Mouse (Mus musculus) embryo, embryonic 10 days (tissue): ENCODE data around the gene Rab40b.
A peak's percentile ranks its signal among the peaks of the same experiment; 100 is the strongest.
"Not testable (repeated sequence)": the region's sequence is repeated elsewhere in the genome, so short reads cannot be mapped to it uniquely, and the experiment has no call there.

Experiments used
- DNase-seq: peaks from one replicate; pipeline ENCODE4 v3.0.0-alpha.2; 2015; ENCODE audit warnings: low spot score

The Rab40b gene

DNA sequence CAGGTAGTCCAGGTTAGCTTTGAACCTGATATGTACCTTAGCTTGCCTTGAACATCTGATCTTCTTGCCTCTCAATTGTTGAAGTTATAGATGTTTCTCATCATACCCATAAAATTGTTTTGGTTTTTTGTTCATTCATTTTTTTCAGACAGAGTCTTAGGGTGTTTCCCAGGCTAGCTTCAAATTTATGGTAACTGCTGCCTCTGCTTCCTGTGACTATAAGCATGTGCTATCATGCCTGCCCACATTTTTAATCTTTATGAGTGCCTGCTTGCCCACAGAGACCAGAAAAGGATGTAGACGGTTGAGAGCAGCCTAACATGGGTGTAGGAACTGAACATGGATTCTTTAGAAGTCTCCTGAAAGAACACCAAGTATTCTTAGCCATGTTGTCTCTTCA is 19.3 kb downstream of the Rab40b start:
- DNase-seq, result no peak

DNA sequence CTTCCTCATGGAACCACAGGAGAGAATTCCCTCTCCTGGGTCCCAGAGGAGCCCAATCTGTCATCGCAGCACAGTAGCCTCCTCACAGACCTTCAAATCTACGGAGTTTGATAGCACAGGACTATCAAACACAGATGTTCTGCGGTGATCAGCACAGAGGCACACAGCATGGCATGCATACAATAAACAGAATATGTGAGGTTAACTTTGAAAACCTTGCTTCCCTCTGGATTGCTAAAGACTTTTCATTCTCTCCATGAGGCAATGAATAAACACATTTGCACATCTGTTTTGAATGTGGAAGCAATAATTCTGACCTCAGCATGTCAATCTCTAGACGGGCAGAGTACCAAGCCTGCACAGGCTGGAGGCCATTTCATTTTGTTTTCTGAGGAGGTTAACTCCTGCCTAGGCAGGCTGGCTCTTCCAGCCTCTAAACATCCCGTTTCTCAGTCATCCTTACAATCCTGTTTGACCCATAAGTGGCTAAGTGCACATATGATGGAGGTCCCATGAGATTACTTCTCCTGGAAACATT is 20.8 kb downstream of the Rab40b start:
- DNase-seq, result no peak

DNA sequence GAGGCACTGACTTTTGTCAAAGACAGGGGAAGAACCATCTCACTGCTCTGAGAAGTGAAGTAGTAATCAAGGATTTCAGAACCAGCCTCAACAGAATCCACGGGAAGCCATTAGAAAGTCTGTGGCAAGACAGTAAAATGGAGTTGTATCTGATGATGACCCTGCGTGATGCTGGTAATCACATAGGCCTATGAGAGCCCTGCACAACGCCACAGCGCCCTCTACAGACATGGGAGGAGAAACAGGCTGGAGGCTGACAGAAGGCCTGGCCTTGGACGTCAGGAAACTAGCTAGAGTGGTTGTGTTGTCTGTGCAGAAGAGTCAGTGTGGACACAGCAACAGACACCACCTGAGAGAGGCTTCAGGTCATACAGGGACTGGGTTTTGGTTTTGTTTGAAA is 25.8 kb downstream of the Rab40b start:
- peak; percentile 51 for DNase-seq

DNA sequence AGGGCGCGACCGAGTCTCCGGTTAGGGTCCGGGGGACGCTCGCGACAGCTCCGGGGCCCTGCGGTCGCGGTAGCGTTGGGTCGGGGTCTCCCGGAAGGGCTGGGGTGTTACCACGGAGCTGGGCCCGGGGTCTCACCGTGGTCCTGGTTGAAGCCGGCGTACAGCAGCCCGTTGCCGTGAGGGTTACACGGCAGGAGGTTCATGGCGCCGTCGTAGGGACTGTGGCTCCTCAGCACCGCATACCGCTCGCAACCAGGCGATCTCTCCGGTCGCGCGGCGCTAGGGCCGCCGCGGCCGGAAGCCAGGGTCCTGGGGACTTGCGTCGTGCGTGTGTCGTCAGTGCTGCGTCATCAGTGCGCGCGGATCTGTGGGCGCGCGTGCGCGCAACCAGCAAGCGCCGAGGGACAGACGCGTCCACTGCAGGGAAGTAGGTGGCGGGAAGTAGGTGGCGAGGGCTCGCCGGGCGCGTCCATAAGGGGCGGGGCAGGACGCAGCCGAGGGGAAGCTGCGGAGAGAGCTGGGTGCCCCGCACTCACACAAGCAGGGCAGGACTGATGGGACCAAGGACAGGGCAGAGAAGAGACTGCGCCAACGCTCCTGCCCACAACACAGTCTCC is 33.9 kb downstream of the Rab40b start, which contains the start of gene Wdr45b:
Wdr45b (minus strand) TSS at position 355 of the 617 bp plus-strand sequence.
- DNase-seq, result peak; percentile 99

DNA sequence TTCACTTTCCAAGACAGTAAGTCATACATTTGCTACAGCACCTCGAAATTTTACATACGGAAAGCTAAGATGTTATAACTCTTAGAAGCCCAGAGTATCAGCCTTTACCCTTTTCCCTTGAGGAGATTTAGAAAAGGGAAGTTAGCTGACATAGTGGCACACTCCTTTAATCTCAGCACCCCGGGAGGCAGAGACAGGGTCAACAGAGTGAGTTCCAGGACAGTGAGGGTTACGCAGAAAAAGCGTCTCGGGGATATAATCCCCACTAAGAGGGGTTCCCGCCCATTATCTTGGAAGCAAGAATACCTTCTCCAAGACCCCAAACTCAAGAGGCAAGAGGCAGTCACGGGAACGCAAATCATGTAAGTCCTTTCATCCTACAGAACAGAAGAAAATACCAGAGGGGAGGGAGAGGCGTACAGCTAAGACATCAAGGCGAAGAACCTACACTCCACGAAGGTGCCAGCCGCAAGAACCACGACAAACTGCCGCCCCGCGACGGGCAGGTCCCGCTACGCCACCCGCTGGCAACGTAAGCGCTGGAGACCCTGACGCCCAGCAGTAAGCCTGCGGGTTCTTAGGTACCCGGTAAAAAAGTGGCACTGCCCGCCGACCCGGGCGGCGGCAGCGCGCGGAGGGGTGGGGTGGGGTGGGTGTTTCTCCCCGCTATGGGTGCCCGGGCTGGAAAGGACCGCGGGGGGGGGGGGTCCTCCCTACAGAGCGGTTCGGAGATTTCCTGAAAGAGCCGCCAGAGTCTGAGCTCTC is 34.5 kb downstream of the Rab40b start:
- peak; percentile 34 for DNase-seq

DNA sequence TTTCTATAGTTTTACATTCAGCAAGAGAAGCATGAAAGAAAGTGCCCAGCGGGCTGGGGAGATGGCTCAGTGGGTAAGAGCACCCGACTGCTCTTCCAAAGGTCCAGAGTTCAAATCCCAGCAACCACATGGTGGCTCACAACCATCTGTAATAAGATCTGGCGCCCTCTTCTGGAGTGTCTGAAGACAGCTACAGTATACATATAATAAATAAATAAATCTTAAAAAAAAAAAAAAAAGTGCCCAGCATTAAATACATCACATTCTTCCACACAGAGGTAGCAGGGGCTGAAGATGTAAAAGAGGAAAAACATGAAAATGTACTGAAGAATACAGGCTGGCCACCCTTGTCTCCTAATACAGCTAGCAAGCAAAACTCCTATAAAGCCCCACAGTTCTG is 39.3 kb downstream of the Rab40b start:
- not testable (repeated sequence) for DNase-seq

DNA sequence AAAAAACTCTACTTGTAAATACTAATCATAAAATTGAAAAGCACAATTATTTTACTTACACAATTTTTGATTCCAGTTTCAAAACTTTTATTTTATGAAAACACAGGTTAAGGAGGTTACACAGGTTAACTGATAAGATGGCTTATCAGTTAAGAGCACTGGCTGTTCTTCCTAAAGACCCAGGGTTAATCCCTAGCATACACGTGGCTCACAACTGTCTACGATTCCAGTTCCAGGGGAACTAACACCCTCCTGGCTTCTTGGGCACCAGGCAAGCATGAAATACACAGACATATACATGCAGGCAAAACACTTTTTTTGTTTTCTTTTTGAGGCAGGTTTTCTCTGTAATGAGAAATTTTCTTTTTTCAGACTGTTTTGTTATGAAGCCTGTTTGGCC is 39.9 kb downstream of the Rab40b start:
- DNase-seq, result no peak

DNA sequence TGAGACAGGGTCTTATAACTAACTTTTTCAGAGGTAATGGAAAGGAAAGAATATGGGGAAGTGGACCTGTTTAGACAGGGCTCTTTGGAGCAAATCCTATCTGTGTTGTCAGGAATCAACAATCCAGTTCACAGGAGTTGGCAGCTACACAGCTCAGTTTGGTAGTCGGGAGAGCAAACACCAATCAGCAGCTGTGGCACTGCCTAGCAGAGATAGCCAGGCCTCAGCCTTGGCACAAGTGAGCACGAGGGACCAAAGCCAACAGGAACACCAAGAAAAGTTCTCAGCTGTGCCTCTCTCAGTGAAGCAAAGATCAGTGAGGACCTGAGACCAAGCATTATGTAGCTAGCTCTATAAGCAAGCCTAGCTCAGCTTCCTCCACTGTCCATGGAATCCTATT is 41.0 kb downstream of the Rab40b start:
- DNase-seq, result no peak

DNA sequence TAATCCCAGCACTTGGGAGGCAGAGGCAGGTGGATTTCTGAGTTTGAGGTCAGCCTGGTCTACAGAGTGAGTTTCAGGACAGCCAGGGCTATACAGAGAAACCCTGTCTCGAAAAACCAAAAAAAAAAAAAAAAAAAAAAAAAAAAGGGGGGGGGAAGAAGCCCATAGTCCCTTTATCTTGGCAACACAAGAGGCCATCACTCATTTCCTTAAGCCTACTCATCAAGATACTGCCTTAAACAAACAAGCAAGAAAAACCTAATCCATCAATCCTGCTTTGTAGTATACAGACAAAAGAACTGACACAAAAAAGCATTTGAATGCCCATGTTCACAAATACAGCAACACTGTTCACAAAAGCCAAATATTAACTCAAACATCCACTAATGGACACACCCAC is 45.6 kb downstream of the Rab40b start:
- not testable (repeated sequence) for DNase-seq

DNA sequence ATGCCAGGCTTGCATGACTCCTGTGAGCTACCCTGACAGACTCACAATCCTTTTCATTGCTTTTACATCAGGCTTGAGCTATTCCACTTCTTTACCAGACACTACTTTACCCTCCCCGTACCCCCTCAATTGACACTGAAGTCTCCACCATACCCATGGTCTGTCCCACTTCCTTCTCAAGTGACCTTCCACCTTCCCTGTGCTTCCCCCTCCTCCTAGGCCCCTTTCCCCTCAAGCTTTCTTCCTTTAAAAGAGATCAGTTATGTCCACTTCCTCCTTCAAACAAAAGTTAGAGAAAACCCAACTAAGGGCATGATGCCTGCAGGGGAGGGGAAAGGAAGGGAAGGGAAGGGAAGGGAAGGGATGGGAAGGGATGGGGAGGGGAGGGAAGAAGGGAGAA is 47.8 kb downstream of the Rab40b start:
- DNase-seq, result no peak

DNA sequence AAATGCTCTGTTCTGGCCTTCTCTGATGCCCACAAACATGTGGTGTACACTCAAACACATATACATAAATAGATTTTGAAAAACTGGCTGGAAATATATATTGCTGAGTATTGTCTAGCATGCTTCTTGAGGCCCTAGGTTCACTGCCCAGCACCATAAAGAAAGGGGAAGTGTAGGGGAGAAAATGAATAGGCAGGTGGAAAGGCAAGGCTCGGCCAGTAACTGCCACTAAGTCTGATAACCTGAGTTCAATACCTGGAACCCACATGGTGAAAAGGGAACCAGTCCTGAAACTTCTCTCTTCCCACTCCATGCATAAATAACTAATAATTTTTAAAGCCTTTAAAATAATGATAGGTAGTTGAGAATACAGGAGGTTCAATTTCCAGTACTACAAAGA is 48.4 kb downstream of the Rab40b start:
- DNase-seq, result no peak

DNA sequence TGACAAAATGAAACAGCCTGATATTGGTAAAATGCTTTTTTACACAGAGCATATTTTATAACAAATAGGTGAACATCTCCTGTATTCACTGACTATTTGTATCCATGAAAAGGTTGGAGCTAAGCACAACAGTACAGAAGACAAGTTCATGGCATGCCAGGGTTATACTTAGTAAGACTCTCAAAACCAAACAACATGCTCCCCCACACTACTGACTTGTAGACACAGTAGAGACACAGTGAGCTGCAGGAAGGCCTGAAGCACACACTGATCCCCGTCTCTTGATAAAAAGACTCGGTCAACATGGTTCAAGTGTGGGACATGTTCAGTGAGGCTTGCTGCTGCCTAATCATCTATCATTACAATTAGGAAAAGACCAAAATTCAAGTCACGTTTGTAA is 56.4 kb downstream of the Rab40b start:
- no peak for DNase-seq

DNA sequence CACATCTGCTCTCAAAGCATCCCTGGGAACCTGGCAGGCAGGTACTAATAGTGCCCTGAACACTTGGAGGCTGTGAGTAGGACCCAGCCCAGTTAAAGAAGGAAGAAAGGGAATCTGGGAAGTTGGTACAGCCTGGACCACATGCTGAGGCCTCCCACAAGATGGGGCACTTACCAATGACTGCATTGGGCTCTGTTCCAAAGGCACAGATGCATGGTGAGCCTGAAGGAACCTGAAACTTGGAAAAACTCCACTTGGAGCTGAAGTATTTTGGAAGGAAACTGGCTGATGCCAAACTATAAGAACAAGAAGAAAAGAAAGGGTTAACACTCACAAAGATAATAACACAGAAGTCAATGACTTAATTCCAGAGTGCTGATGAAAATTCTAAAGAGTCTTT is 59.4 kb downstream of the Rab40b start:
- DNase-seq, result no peak

DNA sequence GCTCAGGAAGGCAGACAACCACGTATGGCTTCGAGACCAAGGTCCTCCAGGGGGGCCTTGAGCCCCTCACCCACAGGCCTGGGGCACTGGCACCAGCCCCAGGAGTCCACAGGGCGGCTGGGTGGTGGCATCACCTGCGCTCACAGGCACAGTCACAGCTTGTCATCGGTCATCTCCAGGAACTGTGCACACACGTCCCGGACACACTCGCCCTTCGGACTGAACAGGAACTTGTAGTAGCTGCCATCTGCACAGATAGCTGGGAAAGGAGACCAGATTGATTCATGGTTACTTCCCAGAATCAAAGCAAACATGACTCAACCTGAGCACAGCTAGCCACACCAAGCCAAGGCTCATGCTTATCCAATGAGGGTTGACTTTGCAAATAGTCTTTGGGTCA is 59.8 kb downstream of the Rab40b start:
- no peak for DNase-seq

DNA sequence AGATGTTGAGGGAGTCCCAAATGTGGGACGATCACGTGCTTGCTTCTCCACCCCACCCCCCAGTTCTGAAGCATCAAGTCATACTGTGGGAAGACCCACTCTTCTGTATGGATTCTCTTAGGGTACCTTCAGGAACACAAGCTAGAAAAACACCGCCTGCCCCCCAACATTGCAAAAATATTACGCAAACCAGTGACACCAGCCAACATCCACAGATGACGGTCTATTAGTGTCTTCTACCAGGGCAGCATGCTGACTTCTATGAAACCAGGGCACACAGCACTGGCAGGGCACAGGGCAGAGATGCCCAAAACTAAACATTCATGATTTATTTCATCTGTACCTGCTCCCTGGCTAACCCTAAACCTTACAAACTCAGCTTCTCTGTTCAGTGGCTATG is 61.4 kb downstream of the Rab40b start:
- no peak for DNase-seq

DNA sequence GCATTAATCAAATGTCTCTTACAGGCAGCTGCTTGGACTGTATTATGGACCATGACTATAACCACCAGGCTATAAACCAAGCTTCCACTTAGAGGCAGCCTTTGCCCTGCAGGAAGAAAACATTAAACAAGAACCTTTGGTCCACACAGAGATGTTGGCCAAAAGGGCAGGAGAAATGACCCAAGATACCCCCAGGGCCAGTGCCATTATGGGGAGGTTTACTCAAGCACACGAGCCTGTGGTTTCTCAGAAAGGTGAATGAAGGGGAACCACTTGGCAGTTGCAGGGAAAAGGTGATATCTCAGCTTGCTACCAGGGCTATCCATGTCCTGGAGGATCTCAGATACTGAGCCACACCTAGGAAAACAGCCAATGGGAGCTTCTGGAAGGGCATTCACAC is 62.0 kb downstream of the Rab40b start:
- no peak for DNase-seq

DNA sequence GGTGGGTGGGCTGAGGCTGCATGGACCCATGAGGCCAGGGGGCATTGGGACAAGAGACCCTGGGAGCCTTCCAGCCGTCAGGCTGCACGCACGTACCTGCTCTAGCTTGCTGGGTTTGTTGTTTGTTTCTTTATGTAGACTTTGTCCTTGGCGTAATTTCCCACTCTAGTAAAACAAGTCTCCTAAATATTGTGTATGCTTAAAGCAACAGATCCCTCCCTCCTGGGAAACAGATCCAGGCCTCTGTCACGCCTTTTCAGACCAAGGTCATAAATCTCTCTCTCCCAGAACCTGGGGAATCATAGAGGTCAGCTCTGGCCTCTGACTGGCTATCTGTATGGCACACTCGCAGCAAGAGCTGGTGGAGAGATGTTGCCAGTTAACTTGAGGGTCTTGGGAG is 80.3 kb downstream of the Rab40b start:
- DNase-seq, result not testable (repeated sequence)

DNA sequence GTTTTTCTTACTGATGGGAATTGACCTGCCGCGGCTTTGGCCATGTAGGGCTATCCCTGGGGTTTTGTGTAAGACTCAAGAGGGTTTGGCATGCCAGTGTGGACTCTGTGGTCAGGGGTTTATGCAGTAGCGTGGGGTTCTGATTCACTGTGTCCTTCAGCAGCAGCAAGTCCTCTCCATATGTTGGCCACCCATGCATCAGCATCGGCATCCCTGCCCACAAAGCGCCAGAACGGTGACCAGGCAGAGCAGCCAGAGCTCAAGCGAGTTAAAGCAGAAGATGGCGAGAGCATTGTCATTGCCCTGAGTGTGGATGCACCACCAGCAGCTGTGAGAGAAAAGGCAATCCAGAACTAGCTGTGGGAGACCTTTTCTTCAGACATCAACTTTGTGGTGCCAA is 81.4 kb downstream of the Rab40b start:
- DNase-seq, result no peak
